Mouse (Mus musculus) heart, embryonic 10.5 days (tissue): ENCODE data around the gene Smarcc2. TPM values are rescaled to one million over a fixed set of nuclear protein-coding genes. Genes with fewer than 3 reads are reported as not detected.
A peak's percentile ranks its signal among the peaks of the same experiment; 100 is the strongest.

Source experiments
- DNase-seq: peaks from one replicate; pipeline ENCODE4 v3.0.0-alpha.2; 2017; ENCODE audit warnings: low spot score
- H3K27ac ChIP-seq: fragments of 300-500 bp; sonication (generic); 2 replicates; pipeline ENCODE4 v1.5.1; 2016; ENCODE audit warnings: mild to moderate bottlenecking
- H3K27me3 ChIP-seq: fragments of 300-500 bp; sonication (generic); 2 replicates; pipeline ENCODE4 v1.6.1; 2016; ENCODE audit warnings: mild to moderate bottlenecking; ENCODE audit not compliant: poor library complexity, insufficient read depth, severe bottlenecking
- H3K36me3 ChIP-seq: fragments of 300-500 bp; sonication (generic); 2 replicates; pipeline ENCODE4 v1.6.1; 2016; ENCODE audit warnings: mild to moderate bottlenecking, moderate library complexity
- H3K4me1 ChIP-seq: fragments of 300-500 bp; sonication (generic); 2 replicates; pipeline ENCODE4 v1.6.1; 2016; ENCODE audit warnings: mild to moderate bottlenecking
- H3K4me3 ChIP-seq: fragments of 300-500 bp; sonication (generic); 2 replicates; pipeline ENCODE4 v1.5.1; 2016; ENCODE audit warnings: mild to moderate bottlenecking, moderate library complexity
- H3K9me3 ChIP-seq: fragments of 300-500 bp; sonication (generic); 2 replicates; pipeline ENCODE4 v1.6.1; 2016; ENCODE audit warnings: mild to moderate bottlenecking, moderate library complexity
- WGBS: fragments of 180-500 bp; shearing (Covaris S2); methylation state at CpG from one replicate; pipeline ENCODE4 v1.1.7; 2016; 5-methylcytosine and 5-hydroxymethylcytosine counted together
- polyA plus RNA-seq: library from polyadenylated mRNA; unstranded; fragments of >200 nt; fragmentation: Nextera tagmentation; extraction: Ambion mirVana; gene quantifications from 2 replicates; pipeline ENCODE4 v1.2.1, GENCODE M21; 2016

Smarcc2 gene
- polyA plus RNA-seq, 1 experiment from 2014 or later = 68.7 TPM

GRCm38 (mm10) chr10:128515044-128515443 lies 56.0 kb downstream of the Smarcc2 start:
- DNase-seq = no peak
- H3K27me3 ChIP-seq = peaks cover 55% of the 10 kb centered on the region
- WGBS = 80% methylated on average over 4 of the region's 4 CpGs

GRCm38 (mm10) chr10:128516029-128516428 lies 57.0 kb downstream of the Smarcc2 start:
- Histone ChIP-seq H3K27ac (no peak overlapping the region), H3K27me3 (peaks cover 65% of the 10 kb centered on the region), H3K4me1 (peaks cover 10% of the 10 kb centered on the region), H3K36me3 (peaks cover 72% of the 10 kb centered on the region), H3K9me3 (no peaks in the 10 kb centered on the region), H3K4me3 (peak overlapping the region; percentile 36)
- DNase-seq = no peak
- 27% methylated on average over 20 of the region's 20 CpGs for WGBS

More at GRCm38 (mm10) chr10:128515044-128515443, 56.0 kb downstream of the Smarcc2 start:
- no peaks in the 10 kb centered on the region for H3K9me3 ChIP-seq
- peaks cover 10% of the 10 kb centered on the region for H3K4me1 ChIP-seq
- peaks cover 71% of the 10 kb centered on the region for H3K36me3 ChIP-seq
- no peak overlapping the region for H3K4me3 ChIP-seq
- H3K27ac ChIP-seq = no peak overlapping the region

- DNase-seq = no peak
- Histone ChIP-seq H3K36me3 (peaks cover 73% of the 10 kb centered on the region), H3K4me1 (peaks cover 10% of the 10 kb centered on the region), H3K27ac (no peak overlapping the region), H3K27me3 (peaks cover 67% of the 10 kb centered on the region), H3K9me3 (no peaks in the 10 kb centered on the region), H3K4me3 (peak overlapping the region; percentile 36)
- WGBS = 25% methylated on average over 6 of the region's 6 CpGs
Measured at GRCm38 (mm10) chr10:128516677-128517076, 57.6 kb downstream of the Smarcc2 start.

GRCm38 (mm10) chr10:128518833-128519232 lies 59.8 kb downstream of the Smarcc2 start:
- H3K4me3 ChIP-seq = no peak overlapping the region
- DNase-seq = no peak
- 76% methylated on average over 7 of the region's 7 CpGs for WGBS
- peaks cover 83% of the 10 kb centered on the region for H3K27me3 ChIP-seq
- peaks cover 69% of the 10 kb centered on the region for H3K36me3 ChIP-seq
- H3K27ac ChIP-seq = no peak overlapping the region
- no peaks in the 10 kb centered on the region for H3K9me3 ChIP-seq
- H3K4me1 ChIP-seq = peaks cover 11% of the 10 kb centered on the region

GRCm38 (mm10) chr10:128520591-128520990 lies 61.5 kb downstream of the Smarcc2 start:
- Histone ChIP-seq H3K4me1 (peaks cover 27% of the 10 kb centered on the region), H3K4me3 (no peak overlapping the region), H3K27me3 (peaks cover 82% of the 10 kb centered on the region), H3K27ac (no peak overlapping the region), H3K9me3 (no peaks in the 10 kb centered on the region), H3K36me3 (peaks cover 61% of the 10 kb centered on the region)
- 85% methylated on average over 16 of the region's 16 CpGs for WGBS
- DNase-seq = no peak

- peaks cover 44% of the 10 kb centered on the region for H3K36me3 ChIP-seq
- WGBS = 73% methylated on average over 6 of the region's 6 CpGs
- H3K4me3 ChIP-seq = no peak overlapping the region
- peaks cover 25% of the 10 kb centered on the region for H3K4me1 ChIP-seq
- H3K27ac ChIP-seq = no peak overlapping the region
- no peaks in the 10 kb centered on the region for H3K9me3 ChIP-seq
- DNase-seq = no peak
- peaks cover 69% of the 10 kb centered on the region for H3K27me3 ChIP-seq
Measured at GRCm38 (mm10) chr10:128522351-128522750, 63.3 kb downstream of the Smarcc2 start.

GRCm38 (mm10) chr10:128524111-128524731 lies 65.2 kb downstream of the Smarcc2 start:
- H3K27ac ChIP-seq = peak overlapping the region; percentile 86; the same call in 1 of the 2 replicates
- 7% methylated on average over 11 of the region's 11 CpGs for WGBS
- DNase-seq = no peak
- H3K4me3 ChIP-seq = peak overlapping the region; percentile 82
- H3K27me3 ChIP-seq = peaks cover 57% of the 10 kb centered on the region
- H3K4me1 ChIP-seq = peaks cover 25% of the 10 kb centered on the region
- no peaks in the 10 kb centered on the region for H3K9me3 ChIP-seq
- peaks cover 30% of the 10 kb centered on the region for H3K36me3 ChIP-seq

GRCm38 (mm10) chr10:128524732-128525662 lies 65.9 kb downstream of the Smarcc2 start:
- Histone ChIP-seq H3K27me3 (peaks cover 50% of the 10 kb centered on the region), H3K27ac (peak overlapping the region; percentile 86), H3K36me3 (peaks cover 24% of the 10 kb centered on the region), H3K4me1 (peaks cover 25% of the 10 kb centered on the region), H3K4me3 (peak overlapping the region; percentile 82), H3K9me3 (no peaks in the 10 kb centered on the region)
- peak; percentile 85 for DNase-seq
- under 1% methylated on average over 58 of the region's 58 CpGs for WGBS

- Histone ChIP-seq H3K36me3 (peaks cover 16% of the 10 kb centered on the region), H3K27me3 (peaks cover 42% of the 10 kb centered on the region), H3K4me3 (peak within 1 kb of the TSS; percentile 82)
Measured at GRCm38 (mm10) chr10:128525671-128526308, 66.7 kb downstream of the Smarcc2 start, which contains the start of gene Esyt1. Esyt1 (minus strand) TSS chr10:128525871.

GRCm38 (mm10) chr10:128526366-128527356 lies 67.6 kb downstream of the Smarcc2 start:
- Histone ChIP-seq H3K27me3 (peaks cover 34% of the 10 kb centered on the region), H3K27ac (peak overlapping the region; percentile 86; the same call in 1 of the 2 replicates), H3K4me3 (peak overlapping the region; percentile 82), H3K9me3 (no peaks in the 10 kb centered on the region), H3K36me3 (peaks cover 8% of the 10 kb centered on the region), H3K4me1 (peaks cover 25% of the 10 kb centered on the region)
- no peak for DNase-seq
- 28% methylated on average over 28 of the region's 28 CpGs for WGBS

More at GRCm38 (mm10) chr10:128525671-128526308, 66.7 kb downstream of the Smarcc2 start, which contains the start of gene Esyt1:
- WGBS = under 1% methylated on average over 37 of the region's 37 CpGs
- Histone ChIP-seq H3K9me3 (no peaks in the 10 kb centered on the region), H3K27ac (peak within 1 kb of the TSS; percentile 86), H3K4me1 (peaks cover 25% of the 10 kb centered on the region)
- peak; percentile 99 for DNase-seq

- no peaks in the 10 kb centered on the region for H3K4me1 ChIP-seq
- no peaks in the 10 kb centered on the region for H3K27me3 ChIP-seq
- H3K9me3 ChIP-seq = no peaks in the 10 kb centered on the region
- H3K27ac ChIP-seq = no peak overlapping the region
- 74% methylated on average over 2 of the region's 2 CpGs for WGBS
- no peaks in the 10 kb centered on the region for H3K36me3 ChIP-seq
- DNase-seq = no peak
- H3K4me3 ChIP-seq = no peak overlapping the region
Measured at GRCm38 (mm10) chr10:128535206-128535605, 76.2 kb downstream of the Smarcc2 start.
